Mouse (Mus musculus) stomach, embryonic 16.5 days (tissue): Measurements from ENCODE around the gene Cacng7. TPM values are rescaled to one million over a fixed set of nuclear protein-coding genes. Genes with fewer than 3 reads are reported as not detected.

Experiments used
- ATAC-seq: fragments of 200-750 bp; cut with Nextera tagmentation; 2 replicates; pipeline ENCODE4 v1.8.0; 2017; ENCODE audit warnings: moderate number of reproducible peaks, moderate TSS enrichment; ENCODE audit not compliant: insufficient read depth, low FRiP score
- H3K27ac ChIP-seq: fragments of 300-500 bp; sonication (generic); 2 replicates; pipeline ENCODE4 v1.5.1; 2014; ENCODE audit warnings: low read length
- H3K27me3 ChIP-seq: fragments of 300-500 bp; sonication (generic); 2 replicates; pipeline ENCODE4 v1.6.1; 2014; ENCODE audit warnings: low read length, control low read depth, mixed read lengths; ENCODE audit not compliant: control insufficient read depth, insufficient read depth
- H3K36me3 ChIP-seq: fragments of 300-500 bp; sonication (generic); 2 replicates; pipeline ENCODE4 v1.6.1; 2014; ENCODE audit warnings: low read length; ENCODE audit not compliant: control insufficient read depth, insufficient read depth
- H3K4me1 ChIP-seq: fragments of 300-500 bp; sonication (generic); 2 replicates; pipeline ENCODE4 v1.6.1; 2014; ENCODE audit warnings: low read length, control low read depth, mixed read lengths; ENCODE audit not compliant: control insufficient read depth, insufficient read depth
- H3K4me2 ChIP-seq: fragments of 300-500 bp; sonication (generic); 2 replicates; pipeline ENCODE4 v1.6.1; 2014; ENCODE audit warnings: low read depth, low read length, mixed read lengths
- H3K4me3 ChIP-seq: fragments of 300-500 bp; sonication (generic); replicated peaks from 2 replicates; pipeline ENCODE4 v1.5.1; 2014; ENCODE audit warnings: mild to moderate bottlenecking, low read length
- H3K9ac ChIP-seq: fragments of 300-500 bp; sonication (generic); 2 replicates; pipeline ENCODE4 v1.6.1; 2014; ENCODE audit warnings: low read length
- H3K9me3 ChIP-seq: fragments of 300-500 bp; sonication (generic); replicated peaks from 2 replicates; pipeline ENCODE4 v1.6.1; 2016; ENCODE audit warnings: low read length, control low read depth; ENCODE audit not compliant: control insufficient read depth
- WGBS: fragments of 180-500 bp; shearing (Covaris S2); extraction: QIAGEN DNeasy Blood & Tissue Kit; methylation state at CpG from one replicate; pipeline ENCODE4 v1.1.7; 2014; 5-methylcytosine and 5-hydroxymethylcytosine counted together
- polyA plus RNA-seq: library from polyadenylated mRNA; unstranded; fragments of >200 nt; fragmentation: Nextera tagmentation; extraction: Ambion mirVana; gene quantifications from 2 replicates; pipeline ENCODE4 v1.2.1, GENCODE M21; 2015

Gene Cacng7
- polyA plus RNA-seq: 0.96 and 1.4 TPM in 2 replicates

- no peaks in the 10 kb centered on the region for H3K36me3 ChIP-seq
- H3K27me3 ChIP-seq: peaks cover 18% of the 10 kb centered on the region
- WGBS: 2% methylated on average over 65 of the region's 65 CpGs
- no peaks in the 10 kb centered on the region for H3K9me3 ChIP-seq
- peak within 1 kb of the TSS; percentile 77 for H3K9ac ChIP-seq
- H3K4me1 ChIP-seq: no peaks in the 10 kb centered on the region
- H3K4me2 ChIP-seq: peak within 1 kb of the TSS; percentile 57
- ATAC-seq: peak; percentile 79
- peak within 1 kb of the TSS; percentile 56 for H3K4me3 ChIP-seq
- peak within 1 kb of the TSS; percentile 81 for H3K27ac ChIP-seq
Observed at GRCm38 (mm10) chr7:3332619-3333521, at the start of gene Cacng7. TSS of gene Cacng7 (plus strand) at chr7:3332955.

GRCm38 (mm10) chr7:3283081-3283875 lies 49.5 kb upstream of the Cacng7 start:
- no peak overlapping the region for H3K4me3 ChIP-seq
- H3K4me2 ChIP-seq: no peak overlapping the region
- no peak for ATAC-seq
- H3K9me3 ChIP-seq: no peaks in the 10 kb centered on the region
- no peaks in the 10 kb centered on the region for H3K36me3 ChIP-seq
- peaks cover 7% of the 10 kb centered on the region for H3K4me1 ChIP-seq
- H3K27ac ChIP-seq: no peak overlapping the region
- H3K9ac ChIP-seq: no peak overlapping the region
- no peaks in the 10 kb centered on the region for H3K27me3 ChIP-seq
- WGBS: 84% methylated on average over 11 of the region's 11 CpGs

- H3K4me1 ChIP-seq: peaks cover 10% of the 10 kb centered on the region
- ATAC-seq: no peak
- H3K4me3 ChIP-seq: no peak overlapping the region
- WGBS: 83% methylated on average over 10 of the region's 10 CpGs
- H3K36me3 ChIP-seq: no peaks in the 10 kb centered on the region
- no peak overlapping the region for H3K9ac ChIP-seq
- H3K4me2 ChIP-seq: no peak overlapping the region
- no peaks in the 10 kb centered on the region for H3K9me3 ChIP-seq
- H3K27me3 ChIP-seq: no peaks in the 10 kb centered on the region
- H3K27ac ChIP-seq: no peak overlapping the region
Observed at GRCm38 (mm10) chr7:3284604-3285003, 48.2 kb upstream of the Cacng7 start.

GRCm38 (mm10) chr7:3286036-3286435 lies 46.7 kb upstream of the Cacng7 start:
- H3K9me3 ChIP-seq: no peaks in the 10 kb centered on the region
- 88% methylated on average over 5 of the region's 5 CpGs for WGBS
- no peak overlapping the region for H3K4me3 ChIP-seq
- H3K36me3 ChIP-seq: no peaks in the 10 kb centered on the region
- H3K4me1 ChIP-seq: peaks cover 11% of the 10 kb centered on the region
- no peak overlapping the region for H3K27ac ChIP-seq
- H3K9ac ChIP-seq: no peak overlapping the region
- no peak overlapping the region for H3K4me2 ChIP-seq
- H3K27me3 ChIP-seq: no peaks in the 10 kb centered on the region
- ATAC-seq: no peak

- no peak overlapping the region for H3K4me2 ChIP-seq
- 49% methylated on average over 7 of the region's 7 CpGs for WGBS
- ATAC-seq: no peak
- no peaks in the 10 kb centered on the region for H3K36me3 ChIP-seq
- H3K9ac ChIP-seq: no peak overlapping the region
- no peaks in the 10 kb centered on the region for H3K27me3 ChIP-seq
- H3K27ac ChIP-seq: peak overlapping the region; percentile 76
- no peaks in the 10 kb centered on the region for H3K9me3 ChIP-seq
- H3K4me3 ChIP-seq: no peak overlapping the region
- peaks cover 19% of the 10 kb centered on the region for H3K4me1 ChIP-seq
Observed at GRCm38 (mm10) chr7:3287186-3287585, 45.6 kb upstream of the Cacng7 start.

GRCm38 (mm10) chr7:3288976-3289970 lies 43.5 kb upstream of the Cacng7 start, which contains the start of the genes Myadm and Prkcg:
TSS of gene Myadm (plus strand) at chr7:3289080.
TSS of gene Prkcg (plus strand) at chr7:3289179.
- Histone ChIP-seq H3K4me1 (peaks cover 29% of the 10 kb centered on the region), H3K27ac (peak within 1 kb of the TSS; percentile 98), H3K36me3 (no peaks in the 10 kb centered on the region), H3K9ac (peak within 1 kb of the TSS; percentile 81), H3K4me2 (peak within 1 kb of the TSS; percentile 73), H3K4me3 (peak within 1 kb of the TSS; percentile 61), H3K9me3 (no peaks in the 10 kb centered on the region), H3K27me3 (no peaks in the 10 kb centered on the region)
- ATAC-seq: peak; percentile 43
- WGBS: 3% methylated on average over 29 of the region's 30 CpGs

- peak overlapping the region; percentile 98 for H3K27ac ChIP-seq
- H3K9me3 ChIP-seq: no peaks in the 10 kb centered on the region
- WGBS: under 1% methylated on average over 18 of the region's 18 CpGs
- peak overlapping the region; percentile 61 for H3K4me3 ChIP-seq
- peaks cover 10% of the 10 kb centered on the region; the same call in 1 of the 2 replicates for H3K36me3 ChIP-seq
- no peaks in the 10 kb centered on the region for H3K27me3 ChIP-seq
- peaks cover 37% of the 10 kb centered on the region for H3K4me1 ChIP-seq
- peak overlapping the region; percentile 73 for H3K4me2 ChIP-seq
- peak; percentile 89 for ATAC-seq
- H3K9ac ChIP-seq: peak overlapping the region; percentile 82
Observed at GRCm38 (mm10) chr7:3290257-3291033, 42.3 kb upstream of the Cacng7 start.

GRCm38 (mm10) chr7:3291197-3291596 lies 41.6 kb upstream of the Cacng7 start:
- H3K4me2 ChIP-seq: peak overlapping the region; percentile 73
- 9% methylated on average over 6 of the region's 6 CpGs for WGBS
- ATAC-seq: peak; percentile 4; the same call in 1 of the 2 replicates

More at GRCm38 (mm10) chr7:3291197-3291596, 41.6 kb upstream of the Cacng7 start:
- H3K36me3 ChIP-seq: peaks cover 15% of the 10 kb centered on the region; the same call in 1 of the 2 replicates
- H3K27ac ChIP-seq: peak overlapping the region; percentile 95
- no peaks in the 10 kb centered on the region for H3K9me3 ChIP-seq
- peak overlapping the region; percentile 82 for H3K9ac ChIP-seq
- H3K4me1 ChIP-seq: peaks cover 44% of the 10 kb centered on the region
- peak overlapping the region; percentile 61 for H3K4me3 ChIP-seq
- H3K27me3 ChIP-seq: no peaks in the 10 kb centered on the region
